Mouse (Mus musculus) erythroblast, embryonic 14.5 days (primary cell): ENCODE data around the gene Phf24.

Experiments
- GATA1 ChIP-seq: IDR thresholded peaks from 2 replicates; pipeline ENCODE4 v1.6.1; 2012; ENCODE audit warnings: low read length, inconsistent platforms, mixed read lengths
- TAL1 ChIP-seq: IDR thresholded peaks from 3 replicates; pipeline ENCODE4 v1.6.1; 2012; ENCODE audit warnings: low read length, inconsistent platforms, mixed read lengths

DNA sequence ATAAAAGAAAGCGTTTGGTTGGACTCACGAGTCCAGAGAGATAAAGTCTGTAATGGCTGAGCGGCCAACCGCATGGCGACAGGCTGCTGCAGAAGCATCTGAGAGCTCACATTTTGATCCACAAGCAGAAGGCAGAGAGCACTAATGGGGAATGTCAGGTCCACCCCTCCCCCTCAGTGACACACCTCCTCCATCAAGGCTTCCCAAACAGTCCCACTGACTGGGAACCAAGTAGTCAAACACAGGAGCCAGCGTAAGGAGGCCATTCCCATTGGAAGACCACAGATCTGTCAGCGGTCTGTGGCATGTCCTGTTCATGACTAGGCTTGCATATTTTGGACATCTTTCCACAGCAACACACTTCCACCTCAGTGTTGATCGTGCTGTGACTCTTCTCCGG, 12.5 kb downstream of the Phf24 start:
- TF ChIP-seq TAL1 (no peak), GATA1 (no peak)
